Mouse (Mus musculus) embryonic fibroblast, embryonic 13.5 days (primary cell): ENCODE data around the gene Prkcq.

Experiments used
- CTCF ChIP-seq: IDR thresholded peaks from 2 replicates; pipeline ENCODE4 v1.5.1; 2011; ENCODE audit warnings: mild to moderate bottlenecking, control low read depth, low read length, moderate library complexity, borderline replicate concordance; ENCODE audit not compliant: insufficient read depth
- POLR2A ChIP-seq: IDR thresholded peaks from 2 replicates; pipeline ENCODE4 v1.6.1; 2011; ENCODE audit warnings: low read depth, mild to moderate bottlenecking, control low read depth, low read length, moderate library complexity

- TF ChIP-seq CTCF = no peak
- TF ChIP-seq POLR2A = no peak
Observed at GRCm38 (mm10) chr2:11177880-11178279, 6.0 kb downstream of the Prkcq start.
